Mouse (Mus musculus) kidney, adult 8-10 months (tissue): ENCODE results near the gene Atp13a2.

Experiments
- DNase-seq, 2 experiments: peaks; one replicate each; pipeline ENCODE4 v3.0.0; 2022

Atp13a2 gene

DNA sequence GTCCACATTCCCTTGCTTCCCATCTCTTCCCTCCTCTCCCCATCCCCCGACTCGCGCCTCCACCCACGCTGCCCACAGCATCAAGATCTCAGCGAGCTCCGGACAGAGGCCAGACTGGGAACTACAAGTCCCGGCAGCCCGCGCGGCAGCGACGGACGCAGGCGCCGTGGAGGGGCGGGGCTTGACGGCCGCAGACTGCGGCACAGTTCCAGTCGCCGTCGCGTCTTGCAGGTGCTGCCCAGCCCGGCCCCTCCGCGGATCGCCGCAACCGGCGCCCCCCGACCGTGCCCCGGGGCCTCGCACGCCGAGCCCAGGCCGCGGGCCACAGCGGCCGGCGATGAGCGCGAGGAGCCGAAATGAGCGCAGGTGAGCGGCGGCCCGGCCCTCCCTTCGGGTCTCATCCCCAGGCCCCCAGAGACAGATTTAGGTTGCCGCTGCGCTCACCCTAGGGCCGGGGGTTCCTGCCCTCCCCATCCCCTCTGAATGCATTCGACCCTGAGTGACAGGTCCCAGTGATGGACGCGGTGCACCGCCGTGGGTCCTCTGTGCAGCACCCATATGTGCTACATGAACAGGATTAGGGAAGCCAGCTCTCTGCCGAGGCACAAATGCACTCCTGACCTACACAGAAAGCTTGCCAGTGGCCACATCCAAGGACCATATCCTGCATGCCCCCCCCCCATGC, at the start of gene Atp13a2:
TSS of gene Atp13a2 (plus strand) at position 163 of the 685 bp plus-strand sequence.
- peak; percentile 83 to 90 for DNase-seq

DNA sequence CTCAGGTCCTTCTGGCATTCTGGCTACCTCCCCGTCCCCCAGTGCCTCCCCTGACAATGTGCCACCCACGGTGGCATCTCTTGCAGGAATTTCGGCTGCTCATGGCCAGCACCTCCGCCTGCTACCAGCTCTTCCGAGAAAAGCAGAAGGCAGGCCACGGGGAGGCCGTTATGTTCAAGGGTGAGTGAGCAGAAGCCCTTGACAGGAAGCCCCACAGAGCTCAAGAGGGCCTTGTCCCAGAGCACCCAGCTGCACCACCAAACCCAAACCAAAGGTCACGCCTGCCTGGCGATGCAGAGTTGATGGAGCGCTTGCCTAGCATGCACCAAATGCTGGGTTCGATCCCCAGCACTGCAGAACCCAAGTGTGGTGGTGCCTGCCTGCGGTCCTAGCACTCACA, 42.3 kb upstream of the Atp13a2 start:
- peak in 1 of 2 experiments; percentile 25 for DNase-seq

DNA sequence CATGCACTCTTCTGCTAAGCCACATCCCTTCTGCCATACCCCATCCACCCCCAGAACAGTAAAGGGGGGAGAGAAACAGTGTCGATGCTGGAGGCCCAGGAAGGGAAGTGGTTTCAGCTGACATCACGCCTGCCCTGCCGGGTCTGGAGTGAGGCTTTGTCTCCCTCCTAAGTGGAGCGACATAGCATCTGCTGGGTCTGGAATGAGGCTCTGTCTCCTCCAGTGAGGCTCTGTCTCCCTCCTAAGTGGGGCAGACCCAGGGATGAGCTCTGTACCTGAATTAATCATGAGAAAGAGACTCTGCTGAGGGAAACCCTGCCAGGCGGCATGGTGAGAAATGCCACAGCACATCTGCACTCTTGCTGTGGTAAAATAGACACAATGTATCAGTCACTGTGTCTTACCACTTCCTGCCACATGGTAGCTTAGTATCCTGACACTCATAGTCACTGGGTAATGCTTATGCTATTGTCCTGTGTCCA, 41.7 kb upstream of the Atp13a2 start:
- DNase-seq, result no peak

DNA sequence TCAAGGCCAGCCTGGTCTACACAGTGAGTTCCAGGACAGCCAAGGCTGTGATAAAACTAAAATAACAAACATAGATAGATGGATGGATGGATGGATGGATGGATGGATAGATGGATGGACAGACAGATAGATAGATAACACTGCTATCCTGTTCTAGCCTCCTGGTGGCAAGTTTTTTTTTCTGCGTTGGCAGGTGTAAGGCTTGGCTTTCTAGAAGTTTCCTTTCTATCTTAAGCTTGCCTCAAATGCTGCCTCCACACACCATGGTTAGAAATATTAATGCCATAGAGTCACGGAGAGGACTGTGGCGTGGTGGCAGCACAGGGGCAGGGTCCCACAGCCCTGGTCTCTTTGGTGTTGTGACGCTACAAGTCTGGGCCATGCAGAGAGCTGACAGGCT, 41.1 kb upstream of the Atp13a2 start:
- no peak for DNase-seq

DNA sequence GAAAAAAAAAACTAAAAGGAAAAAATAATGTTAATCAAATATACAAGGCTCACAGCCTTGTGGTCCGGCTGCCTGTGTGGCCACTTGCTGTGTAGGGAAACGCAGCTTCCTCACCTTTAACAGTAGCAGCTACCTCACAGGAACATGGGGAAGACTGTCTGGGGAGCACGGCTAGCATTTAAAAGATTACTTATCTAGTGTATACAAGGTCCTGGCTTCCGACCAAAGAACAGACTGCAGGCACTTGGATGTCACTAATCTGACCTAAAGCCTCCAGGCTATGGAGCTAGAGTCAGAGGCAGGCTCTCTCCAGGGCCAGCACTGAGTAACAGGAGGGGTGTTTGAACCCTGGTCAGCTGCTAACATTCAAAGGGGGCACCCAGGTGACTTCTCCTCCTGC, 40.6 kb upstream of the Atp13a2 start:
- no peak for DNase-seq

DNA sequence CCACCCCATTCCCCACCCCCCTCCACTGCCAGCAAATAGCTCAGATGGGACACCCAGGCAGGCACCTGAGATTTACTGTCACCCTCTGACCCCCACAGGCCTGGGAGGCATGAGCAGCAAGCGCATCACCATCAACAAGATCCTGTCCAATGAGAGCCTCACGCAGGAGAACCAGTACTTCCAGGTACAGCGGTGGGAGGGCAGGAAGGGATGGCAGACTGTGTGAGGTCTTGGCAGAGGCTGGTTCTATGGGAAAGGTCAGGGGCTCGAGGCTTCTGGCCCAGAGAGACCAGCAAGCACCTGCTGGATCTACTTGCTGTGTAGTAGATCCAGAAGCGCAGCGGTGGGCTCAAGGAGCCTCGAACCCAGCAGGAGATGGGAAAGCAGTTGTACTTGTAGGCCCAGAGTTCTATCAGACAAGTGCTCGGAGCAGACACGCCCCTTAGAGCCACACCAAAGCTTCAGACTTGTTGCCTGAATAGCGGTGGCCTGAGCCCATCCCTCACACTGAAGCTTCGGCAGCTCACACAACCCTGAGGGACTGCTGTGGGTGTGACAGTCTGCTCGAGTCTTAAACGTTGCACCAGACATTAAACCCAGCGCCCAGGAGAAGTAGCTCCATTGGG, 40.0 kb upstream of the Atp13a2 start:
- DNase-seq, result no peak

DNA sequence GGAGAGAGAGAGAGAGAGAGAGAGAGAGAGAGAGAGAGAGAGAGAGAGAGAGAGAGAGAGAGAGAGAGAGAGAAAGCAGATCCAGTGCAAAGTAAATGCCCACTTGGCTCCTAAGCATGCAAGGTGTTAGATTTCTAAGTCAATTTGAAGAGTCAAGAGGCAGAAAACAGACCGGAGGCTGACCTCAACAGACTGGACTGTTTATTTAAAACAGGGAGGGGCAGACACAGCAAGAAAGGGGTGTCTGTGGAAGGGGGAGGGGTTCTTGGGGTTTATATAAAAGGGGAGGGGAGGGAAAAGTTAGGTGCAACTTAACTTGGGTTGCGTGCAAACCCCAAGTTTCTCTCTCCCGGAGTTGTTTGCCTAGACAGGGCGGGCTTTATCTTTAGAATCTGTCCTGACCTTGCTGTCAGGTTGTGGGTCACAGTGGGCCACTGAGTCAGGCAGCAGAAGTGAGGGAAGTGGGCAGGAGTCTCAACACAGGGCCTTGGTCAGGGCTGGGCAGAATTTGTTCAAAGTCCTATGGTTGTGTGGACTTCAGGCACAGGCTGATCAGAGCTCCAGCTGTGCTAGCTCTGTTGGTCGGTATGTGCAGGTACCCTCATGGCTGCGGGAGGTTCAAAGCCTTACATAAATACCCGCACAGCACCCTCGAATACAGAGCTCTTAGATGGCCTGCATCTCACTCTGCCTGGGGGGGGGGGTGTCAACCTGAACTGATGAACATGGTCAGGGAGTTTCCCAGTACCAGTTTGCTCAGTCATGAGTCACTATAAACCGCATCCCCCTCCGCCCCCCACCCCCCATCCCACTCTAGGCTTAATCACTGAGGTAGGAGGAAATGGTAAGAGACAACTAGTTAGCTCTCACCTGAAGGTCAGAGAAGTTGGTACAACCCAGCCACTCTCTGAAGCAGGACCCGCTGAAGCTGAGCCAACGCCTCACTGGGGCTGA, 38.9 kb upstream of the Atp13a2 start:
- DNase-seq, result peak in 1 of 2 experiments; percentile 41

DNA sequence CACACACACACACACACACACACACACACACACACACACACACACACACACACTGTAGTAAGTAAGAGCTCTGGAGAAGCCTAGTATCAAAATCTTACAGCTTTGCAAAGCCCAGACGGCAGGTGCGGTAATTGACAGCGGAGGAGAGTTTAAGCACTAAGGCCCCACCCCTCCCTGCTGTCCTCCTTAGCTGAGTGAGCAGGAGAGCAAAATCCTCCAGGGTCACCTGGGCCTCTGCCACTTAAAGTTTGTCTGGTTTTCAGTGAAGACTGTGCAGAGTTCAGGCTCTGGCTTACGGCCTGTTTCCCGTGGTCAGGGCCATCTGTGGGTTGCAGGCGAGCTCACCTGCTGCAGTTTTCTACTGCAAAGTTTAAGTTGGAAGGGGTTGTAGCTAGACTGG, 38.2 kb upstream of the Atp13a2 start:
- peak; percentile 77 to 80 for DNase-seq

DNA sequence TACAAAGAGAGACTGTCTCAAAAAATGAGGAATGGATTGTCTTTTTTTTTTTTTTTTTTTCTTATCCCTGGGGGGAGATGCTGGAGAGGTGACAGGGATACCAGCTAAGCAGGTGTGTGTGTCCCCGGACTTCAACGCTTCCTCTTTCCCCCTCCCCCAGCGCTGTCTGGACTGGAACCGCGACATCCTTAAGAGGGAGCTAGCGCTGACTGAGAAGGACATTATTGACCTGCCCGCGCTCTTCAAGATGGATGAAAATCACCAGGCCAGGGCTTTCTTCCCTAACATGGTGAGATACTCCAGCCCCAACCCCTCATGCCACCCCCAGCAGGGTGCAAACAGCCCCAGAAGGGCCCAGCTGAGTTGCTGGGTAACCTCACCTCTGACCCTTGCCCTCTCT, 37.6 kb upstream of the Atp13a2 start:
- DNase-seq, result no peak

DNA sequence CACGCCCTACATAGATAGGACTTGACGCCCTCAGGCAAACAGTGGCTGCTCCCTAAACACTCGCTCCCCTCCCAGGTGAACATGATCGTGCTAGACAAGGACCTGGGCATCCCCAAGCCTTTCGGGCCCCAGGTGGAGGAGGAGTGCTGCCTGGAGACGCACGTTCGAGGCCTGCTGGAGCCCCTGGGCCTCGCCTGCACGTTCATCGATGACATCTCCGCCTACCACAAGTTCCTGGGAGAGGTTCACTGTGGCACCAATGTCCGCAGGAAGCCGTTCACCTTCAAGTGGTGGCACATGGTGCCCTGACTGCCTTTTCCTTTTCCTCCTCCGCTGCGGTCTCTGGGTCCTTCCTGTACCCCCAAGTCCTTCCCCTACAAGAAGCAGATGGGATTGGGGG, 37.1 kb upstream of the Atp13a2 start:
- DNase-seq, result no peak

DNA sequence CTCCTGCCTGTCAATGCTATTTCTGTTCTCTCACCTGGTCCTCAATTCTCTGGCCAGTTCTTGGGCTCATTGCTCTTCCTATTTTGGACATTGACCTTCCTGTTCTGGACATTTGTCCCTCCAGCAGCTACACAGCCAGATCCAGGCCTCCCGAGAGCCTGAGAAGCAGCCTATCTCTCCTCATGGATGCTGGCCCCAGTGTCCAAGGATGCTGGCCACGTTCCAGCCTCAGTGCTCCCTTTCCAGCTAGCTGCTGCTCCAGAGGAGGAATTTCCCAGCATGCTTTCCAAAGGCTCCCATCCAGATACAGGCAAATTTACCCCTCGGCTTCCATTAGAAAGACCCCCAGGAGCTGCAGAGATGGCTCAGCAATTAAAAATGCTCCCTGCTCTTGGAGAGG, 36.1 kb upstream of the Atp13a2 start:
- DNase-seq, result no peak

DNA sequence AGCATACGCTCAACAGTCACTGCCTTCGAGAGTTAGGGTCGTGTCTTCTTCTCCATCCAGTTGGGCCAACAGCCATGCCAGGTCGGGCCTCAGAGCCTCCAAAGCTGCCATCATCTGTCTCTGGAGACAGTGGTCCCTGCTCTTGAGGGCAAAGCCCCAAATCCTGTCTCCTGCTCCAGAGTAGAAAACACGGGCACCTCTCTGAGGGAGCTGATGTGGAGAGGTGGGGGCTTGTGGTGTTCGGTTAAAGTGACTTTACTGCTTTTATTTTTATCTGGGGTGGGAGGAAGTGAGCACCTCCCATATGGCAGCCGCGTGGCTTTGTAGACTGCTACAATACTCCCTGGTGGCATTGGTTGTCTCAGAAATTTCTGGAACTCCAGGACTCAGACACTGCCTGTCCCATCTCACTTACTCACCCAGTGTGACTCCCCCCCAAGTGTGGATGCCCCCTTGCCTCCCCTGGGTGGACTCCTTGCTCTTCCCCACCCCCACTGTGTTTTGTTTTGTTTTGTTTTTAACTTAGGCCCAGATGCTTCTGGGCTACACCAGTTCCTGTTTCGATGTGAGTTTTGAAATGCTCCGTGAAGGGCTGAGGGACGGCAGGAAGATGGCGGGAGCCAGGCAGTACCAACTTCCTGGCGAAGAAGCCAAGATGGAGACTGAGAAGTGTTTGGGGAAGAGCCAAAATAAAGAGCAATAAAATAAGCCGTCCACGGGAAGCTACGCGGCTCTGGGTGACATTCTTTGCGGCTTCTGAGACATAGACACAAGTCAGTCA, 34.6 kb upstream of the Atp13a2 start:
- DNase-seq, result no peak

DNA sequence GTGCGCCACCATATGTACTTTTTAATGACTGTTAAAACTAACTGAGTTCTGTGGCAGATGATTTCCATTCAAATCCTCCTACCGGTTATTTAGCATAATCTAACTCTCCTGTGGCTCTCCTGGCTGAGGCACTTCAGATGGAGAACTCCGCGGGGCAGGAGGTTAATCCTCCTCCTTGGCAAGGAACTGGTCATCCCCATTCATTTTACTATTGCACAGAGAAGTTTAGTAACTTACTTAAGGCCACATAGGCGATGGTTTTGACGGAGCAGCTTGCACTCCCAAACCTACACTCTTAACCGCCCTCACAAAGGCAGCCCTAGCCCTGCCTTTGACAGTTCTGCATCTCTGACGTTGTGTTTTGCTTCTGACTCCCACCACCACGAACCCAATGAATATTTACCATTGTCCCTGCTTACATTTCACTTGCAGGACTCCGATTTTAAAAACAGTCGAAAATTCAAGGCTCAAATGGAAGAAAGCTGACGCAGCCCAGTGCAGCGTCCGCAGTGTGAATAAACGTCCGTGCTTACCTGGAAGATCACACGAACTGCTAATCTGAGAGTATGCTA, 29.5 kb upstream of the Atp13a2 start:
- DNase-seq, result no peak

DNA sequence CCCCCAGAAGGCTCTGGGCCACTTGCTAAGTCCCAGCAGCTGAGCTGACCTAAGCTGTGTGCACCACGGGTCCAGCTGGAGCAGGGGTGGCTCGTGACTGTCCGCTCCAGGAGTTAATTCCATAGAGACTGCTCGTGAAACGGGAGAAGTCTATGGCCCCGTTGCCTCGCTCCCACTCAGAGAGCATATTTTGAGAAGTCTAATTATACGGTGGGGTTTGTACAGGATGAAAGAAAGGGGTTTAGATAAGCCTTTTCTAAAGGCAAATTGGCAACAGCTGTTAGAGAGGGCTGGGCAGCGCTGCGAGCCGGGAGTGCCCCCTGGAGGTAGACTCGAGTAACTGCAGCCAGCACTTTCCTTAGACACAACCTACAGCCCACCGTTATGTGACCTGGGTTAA, 28.9 kb upstream of the Atp13a2 start:
- peak in 1 of 2 experiments; percentile 72 for DNase-seq

DNA sequence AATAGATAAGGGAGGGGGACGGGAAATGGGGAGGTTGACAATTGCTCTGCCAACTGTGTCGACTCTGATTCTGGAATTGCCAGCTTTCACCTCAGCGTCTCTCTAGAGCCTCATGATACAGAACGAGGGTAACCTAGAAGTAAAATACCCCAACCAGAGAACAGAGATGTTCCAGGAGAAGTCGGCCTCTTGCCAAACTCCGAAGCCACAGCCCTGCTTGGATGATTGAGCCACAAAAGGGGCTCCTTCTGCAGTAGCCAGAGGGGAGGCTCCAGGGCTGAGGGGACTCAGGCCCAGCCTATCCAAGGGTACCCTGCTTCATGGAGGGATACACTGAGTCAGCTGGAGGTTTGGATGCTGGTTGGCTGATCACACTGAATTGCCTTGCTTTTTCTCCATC, 28.4 kb upstream of the Atp13a2 start:
- DNase-seq, result no peak

DNA sequence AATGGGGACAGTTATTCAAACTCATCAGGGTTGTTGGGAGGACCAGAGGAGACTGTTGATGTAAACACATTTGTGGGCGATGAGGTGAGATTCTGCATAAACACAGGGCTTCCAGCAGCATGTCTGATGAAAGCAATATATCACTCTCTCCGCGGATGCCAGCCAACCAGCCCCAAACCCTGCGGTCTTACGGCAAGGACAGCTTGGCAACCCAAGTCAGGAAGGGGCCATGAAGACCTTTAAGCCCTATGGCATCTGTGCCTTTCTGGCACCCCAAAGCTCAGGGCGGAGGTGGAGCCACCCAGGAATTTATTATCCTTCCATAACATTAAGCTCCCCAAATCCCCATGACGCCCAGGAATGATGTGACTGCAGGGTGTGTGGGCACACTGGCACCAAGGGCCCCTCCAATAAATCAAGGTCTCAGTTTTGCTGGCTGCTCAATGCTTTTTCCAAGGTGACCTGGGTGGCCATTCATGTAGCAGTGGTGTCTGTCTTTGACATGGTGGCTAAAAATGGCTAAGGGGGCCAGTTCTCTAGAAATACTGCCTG, 27.5 kb upstream of the Atp13a2 start:
- DNase-seq, result no peak

DNA sequence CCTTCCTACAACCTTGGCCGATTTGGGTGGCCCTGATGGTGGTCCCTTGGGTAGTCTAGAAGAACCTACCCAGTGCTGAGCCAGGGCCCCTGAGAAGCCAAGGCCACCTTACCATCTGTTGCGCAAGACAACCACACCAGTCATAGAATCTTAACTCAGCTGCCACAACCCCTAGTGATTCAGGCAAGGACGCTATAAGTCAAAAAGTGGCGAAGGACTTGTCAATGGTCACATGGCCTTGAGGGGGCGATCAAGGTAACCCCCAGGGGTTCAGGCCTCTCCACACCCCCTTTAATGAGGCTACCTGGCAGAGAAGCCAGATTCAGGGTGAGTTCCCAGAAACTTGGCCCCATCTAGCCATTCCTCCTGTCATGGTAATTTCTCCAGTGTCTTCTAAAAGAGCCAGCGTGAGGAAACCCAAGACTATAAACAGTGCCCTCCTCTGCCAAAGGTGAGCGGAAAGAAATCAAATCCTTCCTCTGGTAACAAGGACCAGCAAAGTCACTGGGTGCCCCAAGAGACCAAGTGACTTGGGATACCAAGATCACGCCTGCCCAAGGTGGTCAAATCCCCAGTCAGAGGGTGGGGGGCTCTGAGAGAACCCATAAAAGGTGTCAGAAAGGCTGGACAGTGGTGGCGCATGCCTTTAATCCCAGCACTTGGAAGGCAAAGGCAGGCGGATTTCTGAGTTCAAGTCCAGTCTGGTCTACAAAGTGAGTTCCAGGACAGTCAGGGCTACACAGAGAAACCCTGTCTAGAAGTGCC, 26.8 kb upstream of the Atp13a2 start:
- DNase-seq, result no peak

DNA sequence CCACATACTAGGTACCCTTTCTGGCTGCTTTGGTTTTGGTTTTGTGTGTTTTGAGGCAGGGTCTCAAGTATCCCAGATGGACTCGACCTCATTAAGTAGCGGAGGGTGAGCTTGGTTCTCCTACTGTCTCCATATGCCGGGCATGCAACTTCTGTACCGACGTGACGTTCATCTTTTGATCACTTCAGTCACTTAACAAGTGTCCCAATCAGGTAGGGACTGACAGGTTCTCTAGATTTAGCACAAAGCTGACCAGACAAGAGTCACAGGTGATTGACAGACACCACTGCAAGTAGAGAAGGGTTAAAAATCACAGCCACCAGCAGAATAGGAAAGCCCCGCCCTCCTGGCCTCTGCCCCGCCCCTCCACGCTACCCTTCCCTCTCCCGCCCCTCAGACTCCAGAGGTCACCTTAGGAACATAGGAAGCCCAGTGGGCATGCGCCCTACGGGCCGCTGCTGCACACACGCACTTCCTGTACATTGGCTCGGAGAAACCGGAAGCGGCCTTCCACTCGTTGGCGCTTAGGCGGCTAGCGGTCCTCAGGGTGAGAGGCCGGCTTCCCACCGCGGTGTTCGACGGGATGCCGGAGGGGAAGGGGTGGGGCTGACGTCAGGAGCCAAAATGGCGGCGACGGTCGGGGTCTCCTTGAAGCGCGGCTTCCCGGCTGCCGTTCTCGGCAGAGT, 25.7 kb upstream of the Atp13a2 start, which contains the start of gene Sdhb:
TSS of gene Sdhb (plus strand) at position 423 of the 686 bp plus-strand sequence.
- peak; percentile 98 to 99 for DNase-seq

DNA sequence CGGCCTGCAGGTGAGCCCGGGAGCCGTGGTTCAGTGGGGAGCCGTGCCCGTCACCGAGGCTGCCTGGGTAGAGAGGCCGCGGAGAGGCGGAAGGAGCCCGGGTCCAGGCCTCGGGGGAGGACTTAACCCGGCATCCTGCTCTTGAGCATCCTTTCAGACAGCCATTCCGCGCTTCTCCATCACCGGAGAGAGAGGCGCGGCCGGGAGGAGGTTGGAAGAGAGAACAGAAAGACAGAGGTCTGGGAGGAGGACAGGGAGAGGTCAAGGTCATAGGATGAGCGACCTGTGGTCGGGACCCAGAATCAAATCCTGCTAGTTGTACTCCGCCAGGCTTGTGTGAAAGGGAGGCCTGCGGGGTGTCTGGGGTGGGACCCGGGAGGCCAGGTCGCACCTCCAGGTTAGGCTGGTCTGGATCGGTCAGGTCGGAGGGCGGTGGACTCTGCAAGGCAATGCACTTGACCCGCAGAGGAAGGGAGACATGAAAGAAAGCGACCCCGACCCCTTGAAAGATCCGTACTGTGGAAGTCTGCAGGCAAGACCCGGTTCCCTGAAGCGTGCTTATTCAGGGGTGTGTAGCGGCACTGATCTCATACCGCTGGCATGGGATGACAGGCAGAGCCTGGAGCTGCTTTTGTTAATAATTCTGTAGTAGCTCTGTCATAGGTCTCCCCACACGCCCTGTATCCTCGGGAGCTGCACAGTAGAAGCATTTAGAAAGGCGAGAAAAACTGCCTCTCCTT, 25.0 kb upstream of the Atp13a2 start:
- no peak for DNase-seq
